Mouse (Mus musculus) stomach, postnatal 0 days (tissue): ENCODE results near the gene Kcnh8.

Source experiments
- CTCF ChIP-seq: IDR thresholded peaks from 2 replicates; pipeline ENCODE4 v1.5.1; 2016; ENCODE audit warnings: antibody characterized with exemption, low read depth, mild to moderate bottlenecking, moderate library complexity
- EP300 ChIP-seq: optimal IDR thresholded peaks from 2 replicates; pipeline ENCODE3; 2016; ENCODE audit warnings: antibody characterized with exemption

GRCm38 (mm10) chr17:52972735-52973134 is 370.2 kb downstream of the Kcnh8 start:
- TF ChIP-seq CTCF = no peak
- TF ChIP-seq EP300 = no peak
